Mouse (Mus musculus) MEL (cell line): ENCODE data around the gene Cep112.

ENCODE experiments used
- CTCF ChIP-seq, 3 experiments: IDR thresholded peaks in 2 of 3; conservative IDR thresholded peaks in 1 of 3; 2 replicates each; pipeline ENCODE4 v1.5.1; 2011 to 2012; ENCODE audit warnings: low read length in 3 of 3, low read depth in 2 of 3, mild to moderate bottlenecking in 2 of 3, improper control_type of control experiment in 1 of 3, inconsistent platforms in 1 of 3, mixed read lengths in 1 of 3, moderate library complexity in 1 of 3; ENCODE audit not compliant: control insufficient read depth in 1 of 3, insufficient read depth in 1 of 3, poor library complexity in 1 of 3, severe bottlenecking in 1 of 3
- GATA1 ChIP-seq: IDR thresholded peaks from 2 replicates; pipeline ENCODE4 v1.6.1; 2011; ENCODE audit warnings: low read depth, low read length, improper control_type of control experiment
- POLR2A ChIP-seq, 2 experiments: IDR thresholded peaks; 2 replicates each; pipeline ENCODE4 v1.6.1; 2011 to 2012; ENCODE audit warnings: low read length in 2 of 2, mild to moderate bottlenecking in 2 of 2, control low read depth in 1 of 2, improper control_type of control experiment in 1 of 2, low read depth in 1 of 2, moderate library complexity in 1 of 2; ENCODE audit not compliant: control insufficient read depth in 1 of 2, insufficient read depth in 1 of 2, poor library complexity in 1 of 2

GRCm38 (mm10) chr11:108475738-108476137 is 50.7 kb downstream of the Cep112 start:
- no peak for TF ChIP-seq CTCF (IDR thresholded peaks at IDR 0.05 in 2 of 3, conservative IDR thresholded peaks at IDR 0.05 in 1 of 3; ENCODE audit: control insufficient read depth in 1 of 3, insufficient read depth in 1 of 3, low read depth in 2 of 3, low read length in 3 of 3, poor library complexity in 1 of 3, severe bottlenecking in 1 of 3)
- no peak for TF ChIP-seq POLR2A (IDR thresholded peaks at IDR 0.05; ENCODE audit: control insufficient read depth in 1 of 2, insufficient read depth in 1 of 2, low read depth in 1 of 2, low read length in 2 of 2, poor library complexity in 1 of 2)
- TF ChIP-seq GATA1, result no peak
